Mouse (Mus musculus) thymus, postnatal 14 days (tissue): ENCODE results near the gene Grap.
"Not testable (repeated sequence)": the region's sequence is repeated elsewhere in the genome, so short reads cannot be mapped to it uniquely, and the experiment has no call there.

ENCODE experiments used
- DNase-seq: peaks from one replicate; pipeline ENCODE4 v3.0.0; 2021

The Grap gene

GRCm38 (mm10) chr11:61640585-61640984 lies 12.5 kb upstream of the Grap start:
- not testable (repeated sequence) for DNase-seq

DNA sequence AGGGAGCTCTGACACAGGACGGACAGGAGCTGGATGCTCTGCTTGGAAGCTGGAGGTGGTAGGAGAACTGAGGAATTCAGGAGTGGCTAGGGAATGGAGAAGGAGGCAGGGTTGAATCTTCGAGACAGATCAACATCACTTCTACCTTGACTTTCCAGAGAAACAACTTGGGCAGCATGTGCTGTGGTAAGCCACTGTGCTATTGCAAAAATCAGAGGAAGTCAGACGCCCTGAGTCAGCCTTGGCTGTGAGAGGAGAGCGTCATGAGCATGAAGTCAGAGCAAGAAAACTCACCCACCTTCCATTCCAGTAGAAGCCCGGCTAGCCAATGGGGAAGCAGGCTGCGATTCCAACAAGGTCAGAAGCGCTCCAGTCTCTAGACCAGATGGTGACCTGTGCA lies 11.0 kb upstream of the Grap start:
- no peak for DNase-seq

DNA sequence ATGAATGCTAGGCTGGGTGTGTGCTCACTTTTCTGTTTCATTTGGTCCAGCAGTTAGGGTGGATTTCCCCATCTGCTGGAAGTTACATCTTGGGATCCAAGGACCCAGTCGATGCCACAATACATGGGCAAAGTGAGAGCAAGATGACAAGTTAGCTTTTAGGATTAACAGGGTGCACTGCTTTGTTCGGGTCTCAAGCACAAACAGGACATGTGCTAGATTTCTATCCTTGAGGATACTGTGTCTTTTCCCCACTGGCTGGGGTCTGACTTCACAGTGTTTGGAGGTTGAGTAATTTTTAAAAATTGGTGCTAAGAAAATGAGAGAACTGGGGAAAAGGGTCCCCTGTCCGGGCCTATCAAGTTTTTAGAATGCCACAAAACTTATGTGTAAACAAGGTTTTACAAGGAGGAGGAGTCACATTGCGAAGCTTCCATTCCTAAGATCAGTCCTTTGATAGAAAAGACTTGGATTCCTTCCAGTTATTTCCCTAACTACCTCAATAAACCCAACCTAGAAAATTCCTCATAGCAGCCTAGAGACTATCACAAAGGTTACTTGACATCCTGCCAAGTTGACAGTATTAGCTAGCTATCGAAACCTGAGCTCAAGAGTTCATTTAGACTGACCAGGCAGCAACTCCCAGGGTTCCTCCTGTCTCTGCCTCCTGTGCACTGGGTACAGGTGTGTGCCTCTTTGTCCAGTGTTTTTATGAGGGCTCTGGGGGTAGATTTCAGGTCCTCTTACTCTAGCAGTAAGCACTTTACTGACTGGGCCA lies 9.7 kb upstream of the Grap start:
- no peak for DNase-seq

DNA sequence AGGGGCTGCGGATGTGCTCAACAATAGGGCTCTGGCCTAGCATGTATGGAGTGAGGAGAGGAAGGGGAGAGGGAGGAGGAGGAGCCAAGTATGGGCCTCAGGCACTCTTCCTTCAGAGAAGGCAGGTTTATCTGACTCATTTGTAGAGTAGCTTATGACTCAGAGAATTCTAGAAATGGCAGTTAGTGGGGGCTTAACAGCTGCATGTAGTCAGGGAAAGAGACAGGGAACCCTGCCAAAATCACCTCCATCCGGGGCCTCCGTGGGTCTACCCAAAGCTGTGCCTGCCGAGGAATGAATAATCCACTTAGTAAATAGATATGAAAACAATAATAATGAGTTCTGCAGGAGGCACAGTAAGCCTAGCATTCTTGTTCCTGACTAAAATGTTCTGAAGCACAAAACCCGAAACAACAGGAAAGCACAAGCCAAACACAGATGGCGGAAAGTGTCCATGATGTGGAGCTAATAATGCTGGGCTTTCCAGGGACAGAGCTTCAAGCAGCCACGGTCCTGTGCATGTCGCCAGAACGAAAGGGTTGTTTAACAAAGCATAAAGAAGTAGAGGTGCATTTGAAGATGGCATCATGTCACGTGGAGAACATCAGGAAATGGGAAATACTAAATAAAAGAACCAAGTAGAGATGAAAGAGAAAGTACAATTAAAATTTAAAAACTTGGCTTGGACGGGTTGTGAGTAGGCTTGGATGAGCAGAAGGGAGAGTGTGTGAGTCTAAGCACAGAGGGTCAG lies 8.3 kb upstream of the Grap start:
- DNase-seq: no peak

GRCm38 (mm10) chr11:61645357-61645857 lies 7.7 kb upstream of the Grap start:
- DNase-seq: no peak

DNA sequence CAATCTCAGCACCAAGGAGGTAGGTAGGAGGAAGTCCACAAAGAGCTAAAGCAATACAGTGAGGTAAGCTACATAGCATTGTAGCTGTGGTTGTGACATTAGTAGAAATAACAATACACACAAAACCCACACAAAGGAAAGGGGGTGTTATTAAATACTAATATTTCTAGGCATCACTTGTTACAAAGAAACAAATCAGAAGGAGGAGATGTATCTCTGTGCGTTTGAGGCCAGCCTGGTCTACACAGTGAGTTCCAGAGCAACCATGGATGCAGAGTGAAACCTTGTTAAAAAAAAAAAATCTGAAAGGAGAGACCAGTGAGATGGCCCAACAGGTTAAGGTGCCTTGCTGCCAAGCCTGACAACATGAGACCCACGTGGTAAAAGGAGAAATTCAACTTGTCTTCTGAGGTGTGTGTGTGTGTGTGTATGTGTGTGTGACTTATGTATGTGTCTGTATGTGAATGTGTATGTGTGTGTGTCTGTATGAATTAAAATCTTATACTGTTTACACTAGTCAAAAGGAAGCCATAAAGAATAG lies 6.5 kb upstream of the Grap start:
- no peak for DNase-seq

GRCm38 (mm10) chr11:61647110-61647910 lies 5.8 kb upstream of the Grap start:
- no peak for DNase-seq

- DNase-seq: no peak
Observed at GRCm38 (mm10) chr11:61647956-61648748, 4.9 kb upstream of the Grap start.

DNA sequence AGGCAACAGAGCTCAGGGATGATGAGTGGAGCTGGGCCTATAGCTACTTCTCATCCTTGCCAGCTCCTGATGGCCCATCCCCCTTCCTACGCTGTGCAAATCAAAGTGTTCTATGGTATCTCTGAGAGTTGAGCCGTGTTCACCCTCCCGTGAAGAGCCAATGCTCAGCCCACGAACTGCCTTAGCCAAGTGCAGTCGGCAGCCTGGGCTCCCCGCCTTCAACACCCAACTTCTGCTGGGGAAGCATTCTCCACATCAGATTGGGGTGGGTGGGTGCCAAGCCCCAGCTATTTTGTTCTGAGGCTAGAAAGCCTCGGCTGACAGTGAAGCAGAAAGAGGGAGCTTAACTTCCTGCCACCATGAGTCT lies 4.3 kb upstream of the Grap start:
- DNase-seq: peak; percentile 55

GRCm38 (mm10) chr11:61649163-61649580 lies 3.9 kb upstream of the Grap start:
- DNase-seq: no peak

DNA sequence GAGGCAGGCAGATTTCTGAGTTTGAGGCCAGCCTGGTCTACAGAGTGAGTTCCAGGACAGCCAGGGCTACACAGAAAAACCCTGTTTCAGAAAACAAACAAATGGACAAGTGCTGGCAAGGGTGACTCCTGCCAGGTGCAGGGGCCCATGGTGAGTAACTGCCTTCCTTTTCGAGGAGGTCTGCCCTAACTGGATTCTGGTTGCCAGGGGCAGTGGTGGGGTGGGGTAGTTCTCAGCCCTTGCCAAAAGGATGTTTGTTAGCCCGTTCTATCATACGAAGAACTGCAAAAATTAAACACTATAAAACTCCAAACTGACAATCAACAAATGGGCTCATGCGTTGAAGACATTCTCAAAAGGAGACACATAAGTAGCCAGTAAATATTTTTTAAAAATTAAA lies 3.4 kb upstream of the Grap start:
- DNase-seq: no peak

DNA sequence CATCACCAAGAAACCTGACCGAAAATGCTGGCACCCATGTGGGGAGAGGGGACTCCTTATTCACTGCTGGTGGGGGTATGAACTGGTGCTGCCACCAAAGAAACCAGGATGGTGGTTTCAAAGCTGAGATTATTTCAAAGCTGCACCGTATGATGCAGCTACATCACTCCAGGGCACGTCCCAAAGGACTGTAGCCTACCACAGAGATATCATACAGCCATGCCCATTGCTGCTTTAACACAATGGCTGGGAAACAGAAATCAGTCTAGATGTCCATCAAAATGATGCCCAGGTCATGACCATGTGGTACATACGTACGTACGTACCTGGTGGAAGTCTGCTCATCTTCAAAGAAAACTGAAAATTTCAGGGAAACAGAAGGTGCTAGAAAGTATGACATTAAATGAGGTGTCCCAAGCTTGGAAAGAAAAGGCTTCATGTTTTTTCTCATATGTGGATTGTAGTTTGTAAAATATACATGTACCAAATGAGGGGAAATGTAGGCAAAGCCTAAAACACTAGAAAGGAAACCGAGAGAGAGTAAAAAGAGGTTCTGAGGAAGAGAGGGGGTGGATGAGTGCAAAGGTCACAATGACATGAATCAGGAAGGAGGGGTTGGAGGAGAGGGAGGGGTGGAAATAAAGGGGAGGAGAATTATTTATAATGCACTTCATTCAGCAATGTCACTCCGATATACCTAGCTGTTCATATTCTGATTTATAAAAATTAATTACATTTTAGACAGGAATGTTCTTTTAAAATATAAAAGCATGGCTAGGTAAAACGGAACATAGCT lies 2.4 kb upstream of the Grap start:
- DNase-seq: no peak

- no peak for DNase-seq
Observed at GRCm38 (mm10) chr11:61652216-61652615, 849 bp upstream of the Grap start.

DNA sequence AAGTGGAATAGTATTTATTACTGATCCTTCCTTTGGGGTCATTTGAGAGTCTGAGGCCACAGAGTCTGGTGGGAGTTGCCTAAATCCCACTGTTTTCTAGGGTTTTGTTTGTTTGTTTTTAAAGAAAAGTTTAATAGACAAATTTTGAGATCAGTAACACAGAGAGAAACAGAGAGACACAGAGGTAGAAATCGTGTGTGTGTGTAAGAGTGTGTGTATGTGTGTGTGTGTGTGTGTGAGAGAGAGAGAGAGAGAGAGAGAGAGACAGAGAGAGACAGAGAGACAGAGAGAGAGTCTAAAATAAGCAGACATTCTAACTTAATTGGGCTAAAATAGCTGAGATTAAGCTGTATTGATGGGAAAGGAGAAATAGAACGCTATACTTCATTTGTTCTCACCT lies 503 bp downstream of the Grap start:
- DNase-seq: no peak

GRCm38 (mm10) chr11:61654786-61655311 lies 1.8 kb downstream of the Grap start:
- no peak for DNase-seq

DNA sequence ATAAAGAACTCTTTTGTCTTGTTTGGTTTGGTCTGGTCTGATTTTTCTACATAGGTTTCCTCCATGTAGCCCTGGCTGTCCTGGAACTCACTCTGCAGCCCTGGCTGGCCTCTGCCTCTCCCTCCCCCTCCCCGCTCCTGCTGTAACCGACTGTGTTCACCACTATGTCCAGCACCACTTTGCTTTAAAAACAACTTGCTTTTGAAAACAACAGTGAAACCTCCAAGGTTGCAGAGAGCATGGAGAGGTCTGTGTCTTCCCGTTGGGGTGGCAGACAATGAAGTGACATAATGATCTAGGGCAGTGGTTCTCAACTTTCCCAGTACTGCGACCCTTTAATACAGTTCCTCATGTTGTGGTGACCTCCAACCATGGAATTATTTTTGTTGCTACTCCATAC lies 2.6 kb downstream of the Grap start:
- DNase-seq: no peak

DNA sequence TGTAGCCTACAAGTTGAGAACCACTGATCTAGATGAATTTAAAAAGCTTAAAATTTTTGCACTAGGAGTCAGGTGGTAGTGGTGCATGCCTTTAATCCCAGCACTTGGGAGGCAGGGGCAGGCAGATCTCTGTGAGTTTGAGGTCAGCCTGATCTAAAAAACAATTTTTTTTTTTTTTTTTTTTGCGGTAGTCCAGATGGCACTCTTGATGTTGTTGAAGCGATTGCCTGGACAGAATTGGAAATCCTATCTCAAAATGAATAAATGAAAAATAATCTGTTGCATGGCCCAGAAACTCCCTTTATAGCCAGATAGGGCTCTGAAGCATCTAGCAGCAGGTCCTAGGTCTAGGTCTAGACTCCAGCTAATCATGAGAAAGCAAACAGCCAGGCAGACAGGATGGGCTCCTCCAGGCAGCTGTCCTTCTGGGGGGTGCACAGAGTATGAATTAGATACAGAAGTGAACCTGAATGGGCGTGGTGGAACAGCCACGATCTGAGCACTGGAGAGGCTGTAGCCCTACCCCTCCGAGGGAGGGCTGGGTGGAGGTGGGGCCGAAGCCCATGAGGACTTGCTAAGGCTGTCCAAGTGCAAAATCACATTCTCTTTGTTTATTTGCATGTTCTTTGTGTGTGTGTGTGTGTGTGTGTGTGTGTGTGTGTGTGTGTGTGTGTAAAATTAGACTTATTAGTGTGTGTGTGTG lies 3.2 kb downstream of the Grap start:
- DNase-seq: no peak

DNA sequence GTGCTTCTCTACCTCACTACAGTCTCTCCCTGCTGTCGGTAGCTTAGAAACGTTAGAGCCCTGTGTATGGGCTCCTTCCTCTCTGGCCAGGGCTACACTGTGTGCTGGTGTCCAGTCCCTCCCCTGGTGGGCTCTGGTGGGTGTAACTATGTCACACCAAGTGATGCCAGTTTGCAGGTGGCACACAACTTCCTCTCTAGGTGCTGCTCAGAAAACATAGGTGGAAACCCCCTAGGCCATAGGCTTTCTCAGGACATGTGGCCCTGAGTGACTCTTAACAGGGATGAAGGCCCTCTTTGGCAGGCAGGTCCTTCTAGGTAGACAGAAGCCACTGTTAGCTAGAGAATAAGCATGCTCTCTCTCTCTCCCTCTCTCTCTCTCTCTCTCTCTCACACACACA lies 4.4 kb downstream of the Grap start:
- no peak for DNase-seq

DNA sequence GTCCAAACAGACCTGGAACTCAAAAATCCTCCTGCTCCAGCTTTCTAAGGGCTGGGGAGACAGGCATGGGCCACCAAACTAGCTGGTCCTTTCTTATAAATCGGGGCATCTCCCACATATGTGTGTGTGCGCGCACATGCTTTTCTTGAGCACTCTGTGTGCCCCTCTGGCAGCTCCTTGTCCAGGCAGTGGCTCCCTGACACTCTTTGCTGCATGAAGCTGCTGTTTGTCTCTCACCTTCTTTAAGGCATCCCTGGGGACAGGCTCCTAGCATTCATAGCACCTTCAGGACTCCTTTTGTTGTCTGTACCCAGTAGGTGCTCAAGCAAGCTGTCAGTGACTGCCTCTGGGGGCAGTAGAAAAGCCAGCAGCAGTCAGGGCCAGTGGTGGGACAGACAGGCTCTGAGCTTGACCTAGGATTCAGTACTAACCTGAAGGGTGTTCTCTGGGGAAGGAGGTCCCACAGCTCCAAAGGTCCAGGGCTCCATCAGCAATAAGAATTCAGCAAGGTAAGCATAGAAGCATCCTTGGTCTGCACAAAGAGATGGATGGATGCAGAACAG lies 5.4 kb downstream of the Grap start:
- DNase-seq: no peak
